In the genomic region with DNA sequence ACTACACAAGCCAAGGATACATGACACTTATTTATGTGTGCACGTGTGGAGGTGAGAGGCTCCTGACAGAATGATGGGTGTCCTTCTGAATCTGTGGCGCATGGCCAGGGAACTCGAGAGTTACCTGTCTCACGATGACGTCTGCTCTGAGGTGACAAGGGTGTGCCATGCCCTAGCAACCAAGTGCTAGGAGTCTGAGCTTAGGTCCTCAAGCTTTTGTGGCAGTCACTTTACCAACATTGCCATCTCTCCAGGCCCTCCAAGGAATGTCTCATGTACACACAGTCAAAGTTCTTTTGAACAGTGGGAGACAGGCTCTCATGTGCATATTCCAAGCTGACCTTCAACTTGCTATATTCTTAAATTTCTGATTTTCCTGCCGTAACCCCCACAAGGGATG, we compare ENCODE assay signal across 17 mouse cellular contexts. TPM values are rescaled to one million over a fixed set of nuclear protein-coding genes. Genes with fewer than 3 reads are reported as not detected.
DNase-seq lines count a peak whose midpoint lies in the region; ATAC-seq and TF ChIP-seq lines count a peak whose summit lies in the region.
"Had no signal": no experiment of that assay in that cellular context is flagged by ENCODE, and none has a peak within 500 bp of the region (broad histone marks: within the 10 kb centered on the region; RNA-seq: fewer than 3 reads in every experiment).

No protein-coding gene starts in this region.

- no peaks in the 10 kb centered on the region for H3K27me3 ChIP-seq in heart, embryonic 12.5 days (replicated peaks)
- no peaks in the 10 kb centered on the region for H3K27me3 ChIP-seq in kidney, embryonic 14.5 days (ENCODE audit: control insufficient read depth, insufficient read depth, low read length)
- H3K27me3 ChIP-seq in lung, postnatal 0 days (replicated peaks; ENCODE audit: insufficient read depth, low read length): no peaks in the 10 kb centered on the region
- no peaks in the 10 kb centered on the region for H3K27me3 ChIP-seq in stomach, embryonic 16.5 days (ENCODE audit: control insufficient read depth, insufficient read depth, low read length)
- H3K27me3 ChIP-seq: forebrain, embryonic 13.5 days; hindbrain, embryonic 15.5 days; intestine, embryonic 15.5 days; limb, embryonic 15.5 days had no signal

- no peak overlapping the region for H3K9ac ChIP-seq in heart, embryonic 12.5 days
- H3K9ac ChIP-seq in kidney, embryonic 14.5 days (ENCODE audit: low read depth, low read length): no peak overlapping the region
- no peak overlapping the region for H3K9ac ChIP-seq in lung, postnatal 0 days (replicated peaks; ENCODE audit: low read depth)
- H3K9ac ChIP-seq in stomach, embryonic 16.5 days (ENCODE audit: low read length): no peak overlapping the region
- H3K9ac ChIP-seq: forebrain, embryonic 13.5 days; hindbrain, embryonic 15.5 days; intestine, embryonic 15.5 days; limb, embryonic 15.5 days had no signal

- H3K27ac ChIP-seq in heart, embryonic 12.5 days (ENCODE audit: poor library complexity, severe bottlenecking): peak overlapping the region; percentile 38
- 0 out of 2 replicates have a peak overlapping the region, but pooled peaks have one; percentile 7 for H3K27ac ChIP-seq in kidney, embryonic 14.5 days (ENCODE audit: low read depth, low read length)
- peak overlapping the region; percentile 22 for H3K27ac ChIP-seq in lung, postnatal 0 days (ENCODE audit: low read length)
- 0 out of 2 replicates have a peak overlapping the region, but pooled peaks have one; percentile 34 for H3K27ac ChIP-seq in stomach, embryonic 16.5 days (ENCODE audit: low read length)
- H3K27ac ChIP-seq: embryonic facial prominence, embryonic 10.5 days; forebrain, embryonic 13.5 days; hindbrain, embryonic 15.5 days; intestine, embryonic 15.5 days; limb, embryonic 15.5 days had no signal

- intact Hi-C loops in heart, postnatal 36 days (cut with DNase I): loop anchor here (2.0 kb wide), 1 partner anchor 33 kb away; the partner anchor contains the start of gene Tjp2

- ATAC-seq in heart, embryonic 12.5 days (ENCODE audit: insufficient number of reproducible peaks, low FRiP score): no peak
- no peak for ATAC-seq in kidney, embryonic 14.5 days (ENCODE audit: low FRiP score, low TSS enrichment)
- peak; percentile 67 for ATAC-seq in lung, postnatal 0 days
- ATAC-seq in stomach, embryonic 16.5 days (ENCODE audit: insufficient read depth, low FRiP score): no peak
- ATAC-seq: forebrain, embryonic 13.5 days; intestine, embryonic 15.5 days; midbrain, embryonic 16.5 days had no signal

- TF ChIP-seq EP300 in lung, postnatal 0 days (IDR thresholded peaks at IDR 0.05): no peak

- DNase-seq in heart, postnatal 36 days: no peak
- no peak for DNase-seq in kidney, postnatal 25 days
- DNase-seq in lung, postnatal 0 days (ENCODE audit: low spot score): peak; percentile 52
- no peak for DNase-seq in lung, postnatal 4 days
- DNase-seq: B cell, adult 2 months; cerebellum, adult 2 months; gastrocnemius, postnatal 10 days; right cerebral cortex, postnatal 14 days had no signal

- 88% methylated on average over 6 of the region's 6 CpGs for WGBS in heart, embryonic 12.5 days
- WGBS in kidney, embryonic 14.5 days: 89% methylated on average over 6 of the region's 6 CpGs
- WGBS in lung, postnatal 0 days: 53% methylated on average over 6 of the region's 6 CpGs
- 78% methylated on average over 6 of the region's 6 CpGs for WGBS in stomach, embryonic 16.5 days

- peaks cover 24% of the 10 kb centered on the region for H3K4me1 ChIP-seq in heart, embryonic 12.5 days (replicated peaks)
- no peaks in the 10 kb centered on the region for H3K4me1 ChIP-seq in kidney, embryonic 14.5 days (ENCODE audit: control insufficient read depth, insufficient read depth, low read length)
- peaks cover 12% of the 10 kb centered on the region; the same call in 1 of the 2 replicates for H3K4me1 ChIP-seq in lung, postnatal 0 days (ENCODE audit: insufficient read depth, low read depth, low read length)
- peaks cover 11% of the 10 kb centered on the region; the same call in 1 of the 2 replicates for H3K4me1 ChIP-seq in stomach, embryonic 16.5 days (ENCODE audit: control insufficient read depth, insufficient read depth, low read length)
- H3K4me1 ChIP-seq: hindbrain, embryonic 15.5 days; intestine, embryonic 15.5 days; limb, embryonic 15.5 days had no signal

- H3K4me3 ChIP-seq in heart, embryonic 12.5 days: no peak overlapping the region
- no peak overlapping the region for H3K4me3 ChIP-seq in kidney, embryonic 14.5 days (ENCODE audit: low read length)
- H3K4me3 ChIP-seq in lung, postnatal 0 days (ENCODE audit: low read depth, low read length): no peak overlapping the region
- H3K4me3 ChIP-seq in stomach, embryonic 16.5 days (replicated peaks; ENCODE audit: low read length): no peak overlapping the region
- H3K4me3 ChIP-seq: embryonic facial prominence, embryonic 10.5 days; forebrain, embryonic 13.5 days; hindbrain, embryonic 15.5 days; intestine, embryonic 15.5 days; limb, embryonic 15.5 days had no signal

- H3K36me3 ChIP-seq in heart, embryonic 12.5 days: peaks cover 19% of the 10 kb centered on the region
- peaks cover 6% of the 10 kb centered on the region; the same call in 1 of the 2 replicates for H3K36me3 ChIP-seq in kidney, embryonic 14.5 days (ENCODE audit: control insufficient read depth, insufficient read depth, low read length)
- no peaks in the 10 kb centered on the region for H3K36me3 ChIP-seq in lung, postnatal 0 days (ENCODE audit: insufficient read depth, low read length)
- H3K36me3 ChIP-seq in stomach, embryonic 16.5 days (ENCODE audit: control insufficient read depth, insufficient read depth, low read length): no peaks in the 10 kb centered on the region
- H3K36me3 ChIP-seq: hindbrain, embryonic 15.5 days; intestine, embryonic 15.5 days had no signal

- no peak overlapping the region for H3K4me2 ChIP-seq in heart, embryonic 12.5 days
- no peak overlapping the region for H3K4me2 ChIP-seq in kidney, embryonic 14.5 days (replicated peaks; ENCODE audit: low read depth, low read length)
- H3K4me2 ChIP-seq in lung, postnatal 0 days (replicated peaks; ENCODE audit: low read depth, low read length): no peak overlapping the region
- H3K4me2 ChIP-seq in stomach, embryonic 16.5 days (ENCODE audit: low read depth, low read length): no peak overlapping the region
- H3K4me2 ChIP-seq: forebrain, embryonic 13.5 days; hindbrain, embryonic 15.5 days; intestine, embryonic 15.5 days; limb, embryonic 15.5 days had no signal

- H3K9me3 ChIP-seq in heart, embryonic 12.5 days (replicated peaks): no peaks in the 10 kb centered on the region
- no peaks in the 10 kb centered on the region for H3K9me3 ChIP-seq in kidney, embryonic 14.5 days (ENCODE audit: control insufficient read depth, low read length)
- H3K9me3 ChIP-seq in lung, postnatal 0 days (ENCODE audit: low read length): no peaks in the 10 kb centered on the region
- H3K9me3 ChIP-seq in stomach, embryonic 16.5 days (replicated peaks; ENCODE audit: control insufficient read depth, low read length): no peaks in the 10 kb centered on the region
- H3K9me3 ChIP-seq: embryonic facial prominence, embryonic 10.5 days; forebrain, embryonic 13.5 days; hindbrain, embryonic 15.5 days; intestine, embryonic 15.5 days; limb, embryonic 15.5 days had no signal

- no peak for TF ChIP-seq CTCF in lung, postnatal 0 days (IDR thresholded peaks at IDR 0.05)

RNA-seq across cellular contexts. Expression of gene Fxn, which starts 22.4 kb away (rescaled TPM):
- 59.6 and 61.2 TPM in 2 replicates for polyA plus RNA-seq in heart, embryonic 12.5 days (2016; fragmentation: Nextera tagmentation; extraction: Ambion mirVana)
- total RNA-seq in heart, postnatal 36 days (2021): 10 to 100 TPM; 27.7 to 32.7 TPM
- 57.8 and 62.0 TPM in 2 replicates for polyA plus RNA-seq in kidney, embryonic 14.5 days (2014; fragmentation: Nextera tagmentation; extraction: Ambion mirVana)
- 19.7 and 22.1 TPM in 2 replicates for polyA plus RNA-seq in lung, postnatal 0 days (2015; fragmentation: Nextera tagmentation; extraction: Ambion mirVana)
- polyA plus RNA-seq in stomach, embryonic 16.5 days (2015; fragmentation: Nextera tagmentation; extraction: Ambion mirVana): 32.5 and 40.2 TPM in 2 replicates

RNA-seq across cellular contexts. Expression of gene Tjp2, which starts 33.1 kb away (rescaled TPM):
- polyA plus RNA-seq in heart, embryonic 12.5 days (2016; fragmentation: Nextera tagmentation; extraction: Ambion mirVana): 31.9 and 33.8 TPM in 2 replicates
- 10 to 100 TPM; 18.2 to 21.3 TPM for total RNA-seq in heart, postnatal 36 days (2021)
- polyA plus RNA-seq in kidney, embryonic 14.5 days (2014; fragmentation: Nextera tagmentation; extraction: Ambion mirVana): 18.3 and 34.9 TPM in 2 replicates
- polyA plus RNA-seq in lung, postnatal 0 days (2015; fragmentation: Nextera tagmentation; extraction: Ambion mirVana): 37.8 and 48.3 TPM in 2 replicates
- polyA plus RNA-seq in stomach, embryonic 16.5 days (2015; fragmentation: Nextera tagmentation; extraction: Ambion mirVana): 30.4 and 31.1 TPM in 2 replicates
